Mouse (Mus musculus) liver, embryonic 11.5 days (tissue): ENCODE data around the gene Mfap1a. TPM values are rescaled to one million over a fixed set of nuclear protein-coding genes. Genes with fewer than 3 reads are reported as not detected.
"Not testable (repeated sequence)": the region's sequence is repeated elsewhere in the genome, so short reads cannot be mapped to it uniquely, and the experiment has no call there.

ENCODE experiments used
- ATAC-seq: fragments of 200-750 bp; cut with Nextera tagmentation; replicated peaks from 2 replicates; pipeline ENCODE4 v1.8.0; 2017; ENCODE audit warnings: moderate number of reproducible peaks, mild to moderate bottlenecking, moderate TSS enrichment, moderate library complexity; ENCODE audit not compliant: low FRiP score
- DNase-seq: peaks from one replicate; pipeline ENCODE4 v3.0.0-alpha.2; 2017; ENCODE audit warnings: low spot score
- H3K27ac ChIP-seq: fragments of 300-500 bp; sonication (generic); 2 replicates; pipeline ENCODE4 v1.5.1; 2014; ENCODE audit warnings: mild to moderate bottlenecking, low read depth, low read length, control low read depth
- H3K27me3 ChIP-seq: fragments of 300-500 bp; sonication (generic); replicated peaks from 2 replicates; pipeline ENCODE4 v1.6.1; 2014; ENCODE audit warnings: low read length, mixed read lengths; ENCODE audit not compliant: control insufficient read depth, insufficient read depth
- H3K36me3 ChIP-seq: fragments of 300-500 bp; sonication (generic); 2 replicates; pipeline ENCODE4 v1.6.1; 2014; ENCODE audit warnings: mild to moderate bottlenecking, low read length, moderate library complexity, mixed read lengths; ENCODE audit not compliant: control insufficient read depth, insufficient read depth
- H3K4me1 ChIP-seq: fragments of 300-500 bp; sonication (generic); replicated peaks from 2 replicates; pipeline ENCODE4 v1.6.1; 2014; ENCODE audit warnings: low read length, mixed read lengths; ENCODE audit not compliant: control insufficient read depth, insufficient read depth
- H3K4me2 ChIP-seq: fragments of 300-500 bp; sonication (generic); 2 replicates; pipeline ENCODE4 v1.6.1; 2014; ENCODE audit warnings: mild to moderate bottlenecking, control low read depth, moderate library complexity
- H3K4me3 ChIP-seq: fragments of 300-500 bp; sonication (generic); 2 replicates; pipeline ENCODE4 v1.5.1; 2014; ENCODE audit warnings: low read depth, low read length, control low read depth
- H3K9ac ChIP-seq: fragments of 300-500 bp; sonication (generic); 2 replicates; pipeline ENCODE4 v1.6.1; 2014; ENCODE audit warnings: low read depth, low read length, control low read depth
- H3K9me3 ChIP-seq: fragments of 300-500 bp; sonication (generic); 2 replicates; pipeline ENCODE4 v1.6.1; 2016; ENCODE audit warnings: low read length, inconsistent platforms, mixed read lengths; ENCODE audit not compliant: control insufficient read depth
- WGBS: fragments of 180-500 bp; shearing (Covaris S2); extraction: QIAGEN DNeasy Blood & Tissue Kit; methylation state at CpG from one replicate; pipeline ENCODE4 v1.1.7; 2014; 5-methylcytosine and 5-hydroxymethylcytosine counted together
- polyA plus RNA-seq: library from polyadenylated mRNA; unstranded; fragments of >200 nt; fragmentation: Nextera tagmentation; extraction: Ambion mirVana; gene quantifications from 2 replicates; pipeline ENCODE4 v1.2.1, GENCODE M21; 2014

Gene Mfap1a
- polyA plus RNA-seq, 1 experiment from 2014 or later, result 22.4 TPM

DNA sequence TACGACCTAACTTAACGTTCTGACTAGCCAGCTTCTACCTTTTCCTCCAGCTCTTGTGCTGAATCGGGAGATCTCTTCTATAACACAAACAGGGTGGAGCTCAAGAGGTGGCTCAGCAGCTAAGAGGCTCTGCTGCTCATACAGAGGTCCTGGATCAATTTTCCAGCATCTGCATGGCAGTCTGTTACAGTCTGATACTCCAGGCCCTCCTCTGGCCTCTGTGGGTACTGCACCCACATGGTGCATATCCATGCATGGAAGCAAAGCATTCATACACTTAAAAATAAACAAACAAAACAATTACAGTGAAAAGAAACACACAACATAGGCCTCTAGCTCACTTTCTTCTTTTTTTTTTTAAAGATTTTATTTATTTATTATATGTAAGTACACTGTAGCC is 33.7 kb downstream of the Mfap1a start:
- not testable (repeated sequence) for H3K27me3 ChIP-seq, H3K36me3 ChIP-seq, H3K9ac ChIP-seq, H3K4me1 ChIP-seq, ATAC-seq, H3K4me3 ChIP-seq, H3K9me3 ChIP-seq, DNase-seq, H3K4me2 ChIP-seq, H3K27ac ChIP-seq
- 95% methylated on average over 3 of the region's 3 CpGs for WGBS

DNA sequence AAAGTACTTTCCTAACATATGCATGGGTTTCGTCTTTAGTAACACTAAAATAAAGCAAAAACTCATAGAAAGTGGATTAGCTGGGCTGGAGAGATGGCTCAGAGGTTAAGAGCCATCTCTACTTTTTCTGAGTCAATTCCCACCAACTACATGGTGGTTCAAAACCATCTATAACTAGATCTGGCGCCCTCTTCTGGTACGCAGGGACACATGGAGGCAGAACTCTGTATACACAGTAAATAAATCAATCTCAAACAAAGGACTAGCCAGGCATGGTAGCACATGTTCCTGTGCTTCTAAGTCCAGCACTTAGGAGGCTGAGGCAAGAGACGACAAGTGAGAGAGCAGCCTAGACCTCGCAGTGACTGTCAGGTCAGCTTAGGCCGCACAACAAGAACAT is 37.5 kb downstream of the Mfap1a start:
- not testable (repeated sequence) for H3K4me1 ChIP-seq, H3K9me3 ChIP-seq, H3K4me3 ChIP-seq, ATAC-seq, DNase-seq, H3K27me3 ChIP-seq, H3K36me3 ChIP-seq, H3K4me2 ChIP-seq, H3K9ac ChIP-seq, H3K27ac ChIP-seq
- 83% methylated on average over 1 of the region's 6 CpGs for WGBS

GRCm38 (mm10) chr2:121460071-121460470 is 46.4 kb downstream of the Mfap1a start:
- Histone ChIP-seq H3K9me3 (no peaks in the 10 kb centered on the region), H3K4me3 (no peak overlapping the region), H3K36me3 (peaks cover 6% of the 10 kb centered on the region), H3K4me2 (no peak overlapping the region), H3K4me1 (peaks cover 17% of the 10 kb centered on the region), H3K9ac (no peak overlapping the region), H3K27ac (no peak overlapping the region), H3K27me3 (no peaks in the 10 kb centered on the region)
- WGBS, result 72% methylated on average over 2 of the region's 2 CpGs
- DNase-seq (no peak), ATAC-seq (no peak)

GRCm38 (mm10) chr2:121456692-121457642 is 49.5 kb downstream of the Mfap1a start, which contains the start of gene Serinc4:
TSS of gene Serinc4 (minus strand) at chr2:121456781.
- Histone ChIP-seq H3K4me1 (peaks cover 17% of the 10 kb centered on the region), H3K36me3 (peaks cover 20% of the 10 kb centered on the region), H3K27me3 (no peaks in the 10 kb centered on the region), H3K27ac (peak within 1 kb of the TSS; percentile 85), H3K9me3 (no peaks in the 10 kb centered on the region), H3K4me3 (peak within 1 kb of the TSS; percentile 85), H3K4me2 (peak within 1 kb of the TSS; percentile 81), H3K9ac (peak within 1 kb of the TSS; percentile 84)
- peak; percentile 91 for DNase-seq
- peak; percentile 93 for ATAC-seq
- WGBS, result 3% methylated on average over 41 of the region's 41 CpGs

GRCm38 (mm10) chr2:121455534-121455933 is 50.9 kb downstream of the Mfap1a start:
- H3K9me3 ChIP-seq, result no peaks in the 10 kb centered on the region
- DNase-seq (no peak), ATAC-seq (no peak)
- no peak overlapping the region for H3K27ac ChIP-seq
- peaks cover 24% of the 10 kb centered on the region for H3K4me1 ChIP-seq
- H3K27me3 ChIP-seq, result no peaks in the 10 kb centered on the region
- no peak overlapping the region for H3K4me2 ChIP-seq
- no peak overlapping the region for H3K4me3 ChIP-seq
- H3K36me3 ChIP-seq, result peaks cover 26% of the 10 kb centered on the region
- WGBS, result 81% methylated on average over 5 of the region's 5 CpGs
- no peak overlapping the region for H3K9ac ChIP-seq

- Histone ChIP-seq H3K27ac (no peak overlapping the region), H3K9ac (no peak overlapping the region), H3K9me3 (no peaks in the 10 kb centered on the region), H3K4me3 (no peak overlapping the region), H3K4me2 (no peak overlapping the region), H3K4me1 (peaks cover 27% of the 10 kb centered on the region), H3K36me3 (peaks cover 26% of the 10 kb centered on the region), H3K27me3 (no peaks in the 10 kb centered on the region)
- no peak for ATAC-seq
- 88% methylated on average over 6 of the region's 6 CpGs for WGBS
- DNase-seq, result no peak
Measured at GRCm38 (mm10) chr2:121453917-121454316, 52.5 kb downstream of the Mfap1a start.

DNA sequence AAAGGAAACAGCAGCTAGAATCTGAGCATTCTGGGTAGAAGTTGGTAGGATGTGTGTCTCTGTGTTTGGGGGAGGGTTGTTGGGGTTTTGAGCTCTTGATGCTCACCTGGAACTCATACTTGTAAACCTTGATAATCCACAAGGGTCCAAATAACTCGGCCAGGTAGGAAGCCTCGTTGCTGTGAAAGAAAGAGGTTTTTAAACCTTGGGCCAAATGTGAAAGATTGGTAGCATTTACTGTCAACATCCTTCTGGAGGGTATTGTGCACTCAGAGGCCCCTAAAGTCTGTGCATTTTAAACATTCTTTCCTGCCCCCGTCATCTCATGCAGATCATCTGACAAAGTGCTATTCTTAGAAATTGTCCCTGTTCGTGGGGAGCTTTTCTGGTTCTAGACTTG is 53.5 kb downstream of the Mfap1a start, which contains the start of gene Hypk:
TSS of gene Hypk (plus strand) at position 301 of the 400 bp plus-strand sequence.
- DNase-seq (no peak), ATAC-seq (no peak)
- no peak within 1 kb of the TSS for H3K27ac ChIP-seq
- no peak within 1 kb of the TSS for H3K4me2 ChIP-seq
- WGBS, result 70% methylated on average over 4 of the region's 4 CpGs
- H3K4me1 ChIP-seq, result peaks cover 22% of the 10 kb centered on the region
- no peaks in the 10 kb centered on the region for H3K9me3 ChIP-seq
- no peak within 1 kb of the TSS for H3K9ac ChIP-seq
- H3K36me3 ChIP-seq, result peaks cover 20% of the 10 kb centered on the region
- no peak within 1 kb of the TSS for H3K4me3 ChIP-seq
- H3K27me3 ChIP-seq, result no peaks in the 10 kb centered on the region

DNA sequence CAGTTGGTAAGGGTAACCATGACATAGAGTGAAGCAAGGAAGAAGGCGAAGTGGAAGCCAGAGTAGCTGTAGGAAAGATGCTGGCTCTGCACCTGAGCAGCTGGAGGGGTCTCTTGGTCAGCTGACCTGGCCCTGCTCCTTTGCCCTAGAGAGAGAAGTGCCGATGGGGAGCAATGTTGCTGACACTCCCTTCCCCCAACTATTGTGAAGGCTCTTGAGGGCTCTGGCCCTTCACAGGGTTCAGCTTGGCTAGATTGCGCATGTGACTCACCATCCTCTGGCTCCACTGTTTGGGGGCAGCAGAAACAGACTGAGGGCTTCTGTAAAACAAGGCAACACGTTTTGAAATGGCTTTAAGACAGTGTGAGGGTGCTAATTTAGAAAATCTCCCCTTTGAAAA is 54.1 kb downstream of the Mfap1a start:
- H3K27ac ChIP-seq, result no peak overlapping the region
- no peak overlapping the region for H3K4me2 ChIP-seq
- H3K4me3 ChIP-seq, result no peak overlapping the region
- ATAC-seq (no peak), DNase-seq (no peak)
- H3K27me3 ChIP-seq, result no peaks in the 10 kb centered on the region
- 73% methylated on average over 4 of the region's 4 CpGs for WGBS
- H3K4me1 ChIP-seq, result peaks cover 22% of the 10 kb centered on the region
- no peaks in the 10 kb centered on the region for H3K9me3 ChIP-seq
- H3K36me3 ChIP-seq, result peaks cover 20% of the 10 kb centered on the region
- no peak overlapping the region for H3K9ac ChIP-seq

GRCm38 (mm10) chr2:121450093-121450492 is 56.4 kb downstream of the Mfap1a start:
- no peaks in the 10 kb centered on the region for H3K9me3 ChIP-seq
- peaks cover 20% of the 10 kb centered on the region for H3K36me3 ChIP-seq
- H3K4me2 ChIP-seq, result peak overlapping the region; percentile 95
- DNase-seq (no peak), ATAC-seq (no peak)
- peak overlapping the region; percentile 100 for H3K4me3 ChIP-seq
- peak overlapping the region; percentile 95 for H3K9ac ChIP-seq
- 1% methylated on average over 7 of the region's 7 CpGs for WGBS
- H3K27ac ChIP-seq, result peak overlapping the region; percentile 94
- H3K4me1 ChIP-seq, result peaks cover 13% of the 10 kb centered on the region
- H3K27me3 ChIP-seq, result no peaks in the 10 kb centered on the region
